Mouse (Mus musculus) brain, embryonic 14.5 days (tissue): ENCODE results near the gene Abca7.

Experiments used
- CTCF ChIP-seq: fragments of 200-500 bp; IDR thresholded peaks from 2 replicates; pipeline ENCODE4 v1.5.1; 2012; ENCODE audit warnings: inconsistent platforms, mild to moderate bottlenecking, moderate library complexity, borderline replicate concordance; ENCODE audit not compliant: insufficient read depth, insufficient read length; ENCODE audit errors: extremely low read depth
- POLR2A ChIP-seq: fragments of 200-500 bp; IDR thresholded peaks from 2 replicates; pipeline ENCODE4 v1.6.1; 2012; ENCODE audit warnings: mild to moderate bottlenecking, inconsistent platforms, borderline replicate concordance; ENCODE audit not compliant: poor library complexity, insufficient read depth, insufficient read length, severe bottlenecking; ENCODE audit errors: extremely low read depth

DNA sequence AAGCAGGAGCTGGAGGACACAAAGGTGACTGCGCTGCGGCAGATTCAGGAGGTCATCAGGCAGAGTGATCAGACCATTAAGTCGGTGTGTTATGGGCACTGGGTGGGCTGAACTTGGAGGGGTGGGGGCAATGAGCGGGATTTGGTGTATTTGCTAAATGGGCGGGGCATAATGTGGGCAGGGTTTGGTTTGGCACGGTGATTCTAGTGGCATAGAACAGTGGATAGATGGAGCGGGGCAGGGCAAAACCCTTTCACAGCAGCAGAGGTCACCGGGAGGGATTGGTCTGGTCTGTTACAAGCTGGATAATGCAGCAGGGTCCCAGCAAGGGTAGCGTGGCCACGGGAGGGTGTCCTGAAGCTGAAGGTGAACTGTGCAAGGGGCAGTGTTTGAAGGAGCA, 29.2 kb downstream of the Abca7 start:
- TF ChIP-seq CTCF (no peak), POLR2A (no peak)
